8 mouse cellular contexts compared by ENCODE assay signal in the genomic region with DNA sequence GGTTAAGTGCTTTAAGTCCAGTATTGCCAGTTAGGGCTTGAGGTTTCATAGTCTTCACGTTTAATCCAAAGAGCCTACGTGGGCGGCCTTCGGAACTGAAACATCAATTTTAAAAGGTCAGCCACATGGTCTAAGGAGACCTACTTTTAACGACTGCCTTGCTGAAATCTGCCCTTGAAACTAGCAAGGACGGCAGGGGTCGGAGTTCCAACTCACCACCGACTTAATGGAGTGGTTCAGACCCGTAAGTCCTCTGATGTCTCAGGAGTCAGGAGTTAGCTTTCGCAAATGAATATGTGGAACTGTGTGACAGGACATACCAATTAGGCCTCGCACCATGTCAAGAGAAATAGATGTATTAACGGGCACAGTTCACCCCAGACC. TPM values are rescaled to one million over a fixed set of nuclear protein-coding genes. Genes with fewer than 3 reads are reported as not detected.
A peak's percentile ranks its signal among the peaks of the same experiment; 100 is the strongest.
DNase-seq lines count a peak whose midpoint lies in the region; ATAC-seq and TF ChIP-seq lines count a peak whose summit lies in the region.

No protein-coding gene starts in this region.

- no peak for TF ChIP-seq CTCF in MEL (IDR thresholded peaks at IDR 0.05 in 2 of 3, conservative IDR thresholded peaks at IDR 0.05 in 1 of 3; ENCODE audit: control insufficient read depth in 1 of 3, insufficient read depth in 1 of 3, low read depth in 2 of 3, low read length in 3 of 3, poor library complexity in 1 of 3, severe bottlenecking in 1 of 3)

- DNase-seq in heart, postnatal 4 days = no peak
- no peak for DNase-seq in MEL (ENCODE audit: low read depth, low spot score)
- no peak for DNase-seq in spleen, adult 12 weeks (ENCODE audit: low spot score)
- no peak for DNase-seq in gastrocnemius, adult 8-10 months (ENCODE audit: low spot score in 2 of 2)
- DNase-seq in left cerebral cortex, adult 9 months (ENCODE audit: low spot score in 2 of 2) = no peak

- H3K4me1 ChIP-seq in heart, embryonic 13.5 days = peaks cover 19% of the 10 kb centered on the region
- peaks cover 0 to 7% of the 10 kb centered on the region in 2 experiments; a peak in 2 of 4 replicates for H3K4me1 ChIP-seq in MEL (ENCODE audit: control insufficient read depth in 1 of 2, insufficient read depth in 2 of 2, low read length in 2 of 2)
- peaks cover 16% of the 10 kb centered on the region for H3K4me1 ChIP-seq in hindbrain, embryonic 12.5 days

- H3K9me3 ChIP-seq in heart, embryonic 13.5 days = no peaks in the 10 kb centered on the region
- no peaks in the 10 kb centered on the region for H3K9me3 ChIP-seq in MEL (replicated peaks; ENCODE audit: insufficient read depth, low read length)
- H3K9me3 ChIP-seq in hindbrain, embryonic 12.5 days (replicated peaks) = no peaks in the 10 kb centered on the region

- H3K27ac ChIP-seq in heart, embryonic 13.5 days (replicated peaks) = peak overlapping the region; percentile 87
- H3K27ac ChIP-seq in MEL (ENCODE audit: control insufficient read depth, low read depth, low read length) = peak overlapping the region; percentile 81
- H3K27ac ChIP-seq in hindbrain, embryonic 12.5 days = peak overlapping the region; percentile 46; the same call in 1 of the 2 replicates

- peaks cover 28% of the 10 kb centered on the region for H3K79me2 ChIP-seq in MEL (ENCODE audit: control insufficient read depth, insufficient read depth, low read length, poor library complexity)

- H3K4me3 ChIP-seq in heart, embryonic 13.5 days = peak overlapping the region; percentile 80
- H3K4me3 ChIP-seq in MEL (ENCODE audit: control insufficient read depth in 1 of 2, insufficient read depth in 1 of 2, low read depth in 2 of 2, low read length in 2 of 2) = peak overlapping the region; percentile 68 to 89
- H3K4me3 ChIP-seq in hindbrain, embryonic 12.5 days = peak overlapping the region; percentile 79

- peak overlapping the region; percentile 84 for H3K4me2 ChIP-seq in heart, embryonic 13.5 days
- H3K4me2 ChIP-seq in hindbrain, embryonic 12.5 days (replicated peaks) = peak overlapping the region; percentile 90

- WGBS in heart, embryonic 13.5 days = 3% methylated on average over 12 of the region's 12 CpGs
- WGBS in hindbrain, embryonic 12.5 days = 7% methylated on average over 12 of the region's 12 CpGs

- ATAC-seq in heart, embryonic 13.5 days (ENCODE audit: extremely low read depth, insufficient number of reproducible peaks, low FRiP score, low TSS enrichment) = no peak
- peak; percentile 20; the same call in 1 of the 2 replicates for ATAC-seq in hindbrain, embryonic 12.5 days (ENCODE audit: low FRiP score)
- peak; percentile 13; the same call in 1 of the 2 replicates for ATAC-seq in megakaryocyte-erythroid progenitor cell, adult 5-6 weeks (replicated peaks; ENCODE audit: low FRiP score, low TSS enrichment, poor library complexity, severe bottlenecking)

- peaks cover 29% of the 10 kb centered on the region for H3K36me3 ChIP-seq in heart, embryonic 13.5 days
- H3K36me3 ChIP-seq in MEL (ENCODE audit: control insufficient read depth in 1 of 2, insufficient read depth in 2 of 2, low read length in 2 of 2) = peaks cover 0 to 16% of the 10 kb centered on the region in 2 experiments; a peak in 3 of 4 replicates
- peaks cover 19% of the 10 kb centered on the region for H3K36me3 ChIP-seq in hindbrain, embryonic 12.5 days

- no peak for TF ChIP-seq EP300 in MEL (IDR thresholded peaks at IDR 0.05; ENCODE audit: low read depth in 1 of 2, low read length in 2 of 2)

- H3K27me3 ChIP-seq in heart, embryonic 13.5 days (replicated peaks) = no peaks in the 10 kb centered on the region
- no peaks in the 10 kb centered on the region for H3K27me3 ChIP-seq in MEL (ENCODE audit: control insufficient read depth in 1 of 2, insufficient read depth in 2 of 2, low read length in 2 of 2)
- H3K27me3 ChIP-seq in hindbrain, embryonic 12.5 days = no peaks in the 10 kb centered on the region

- peak overlapping the region; percentile 92 for H3K9ac ChIP-seq in heart, embryonic 13.5 days
- peak overlapping the region; percentile 90 for H3K9ac ChIP-seq in MEL (ENCODE audit: control insufficient read depth, low read depth, low read length, poor library complexity, severe bottlenecking)
- H3K9ac ChIP-seq in hindbrain, embryonic 12.5 days = peak overlapping the region; percentile 76

- TF ChIP-seq POLR2A in MEL (IDR thresholded peaks at IDR 0.05; ENCODE audit: control insufficient read depth in 1 of 2, insufficient read depth in 1 of 2, low read depth in 1 of 2, low read length in 2 of 2, poor library complexity in 1 of 2) = no peak

- no peak for TF ChIP-seq RAD21 in MEL (IDR thresholded peaks at IDR 0.05; ENCODE audit: low read depth, low read length)

TF ChIP-seq in MEL, 35 proteins besides CTCF, POLR2A, EP300 and RAD21:
- TF ChIP-seq SMC3 (IDR thresholded peaks at IDR 0.05; ENCODE audit: low read depth, low read length) = peak; percentile 3; the same call in 1 of the 2 replicates
- TF ChIP-seq POLR2AphosphoS5 (IDR thresholded peaks at IDR 0.05; ENCODE audit: borderline replicate concordance, low read depth, low read length) = no peak

RNA-seq across cellular contexts. Expression of gene Uqcr10, which starts 0.5 kb away (rescaled TPM):
- polyA plus RNA-seq in heart, embryonic 13.5 days (2015; fragmentation: Nextera tagmentation; extraction: Ambion mirVana) = 1,777 and 1,970 TPM in 2 replicates
- 1,000 to 10,000 TPM; 1,138 to 1,323 TPM for total RNA-seq in heart, postnatal 4 days (2021)
- 1,416 and 1,438 TPM in 2 replicates for total RNA-seq in MEL (2012; rRNA removed)
- 100 to 1,000 TPM in 1 of 2 experiments, not detected in 1; 598 TPM for polyA plus RNA-seq in MEL (2012; ENCODE audit: insufficient read depth in 1 of 2, insufficient read length in 2 of 2, low read depth in 1 of 2, low replicate concordance in 2 of 2, missing spikeins in 1 of 2)
- 444 and 517 TPM in 2 replicates for polyA plus RNA-seq in hindbrain, embryonic 12.5 days (2016; fragmentation: Nextera tagmentation; extraction: Ambion mirVana)
- 465 and 535 TPM in 2 replicates for total RNA-seq in megakaryocyte-erythroid progenitor cell, adult 5-6 weeks (2014; fragmentation: Nextera tagmentation)
- 83.7 and 121 TPM in 2 replicates for total RNA-seq in megakaryocyte-erythroid progenitor cell, adult 5-6 weeks (2017)
- total RNA-seq in gastrocnemius, adult 8-10 months (2022) = 1,000 to 10,000 TPM in 1 of 4 experiments, 100 to 1,000 TPM in 3; 882 to 1,031 (median 959) TPM

RNA-seq across cellular contexts. Expression of gene Zmat5, which starts 0.8 kb away (rescaled TPM):
- polyA plus RNA-seq in heart, embryonic 13.5 days (2015; fragmentation: Nextera tagmentation; extraction: Ambion mirVana) = 51.2 and 57.4 TPM in 2 replicates
- total RNA-seq in heart, postnatal 4 days (2021) = 10 to 100 TPM; 22.1 to 23.4 TPM
- 39.3 and 40.1 TPM in 2 replicates for total RNA-seq in MEL (2012; rRNA removed)
- polyA plus RNA-seq in MEL (2012; ENCODE audit: insufficient read depth in 1 of 2, insufficient read length in 2 of 2, low read depth in 1 of 2, low replicate concordance in 2 of 2, missing spikeins in 1 of 2) = 10 to 100 TPM in 1 of 2 experiments, not detected in 1; 36.9 TPM
- polyA plus RNA-seq in hindbrain, embryonic 12.5 days (2016; fragmentation: Nextera tagmentation; extraction: Ambion mirVana) = 64.6 and 68.9 TPM in 2 replicates
- 24.5 and 37.3 TPM in 2 replicates for total RNA-seq in megakaryocyte-erythroid progenitor cell, adult 5-6 weeks (2014; fragmentation: Nextera tagmentation)
- 3.4 and 8.1 TPM in 2 replicates for total RNA-seq in megakaryocyte-erythroid progenitor cell, adult 5-6 weeks (2017)
- total RNA-seq in gastrocnemius, adult 8-10 months (2022) = 10 to 100 TPM; 19.6 to 26.9 (median 24.7) TPM

RNA-seq across cellular contexts. Expression of gene Cabp7, which starts 42.9 kb away (rescaled TPM):
- 0.09 TPM in 1 of 2 replicates, not detected in the other for polyA plus RNA-seq in heart, embryonic 13.5 days (2015; fragmentation: Nextera tagmentation; extraction: Ambion mirVana)
- total RNA-seq in heart, postnatal 4 days (2021) = not detected
- total RNA-seq in MEL (2012; rRNA removed) = 0.23 TPM in 2 replicates
- polyA plus RNA-seq in MEL (2012; ENCODE audit: insufficient read depth in 1 of 2, insufficient read length in 2 of 2, low read depth in 1 of 2, low replicate concordance in 2 of 2, missing spikeins in 1 of 2) = not detected
- 1.7 and 2.1 TPM in 2 replicates for polyA plus RNA-seq in hindbrain, embryonic 12.5 days (2016; fragmentation: Nextera tagmentation; extraction: Ambion mirVana)
- not detected in 2 replicates for total RNA-seq in megakaryocyte-erythroid progenitor cell, adult 5-6 weeks (2014; fragmentation: Nextera tagmentation)
- 0.27 TPM in 1 of 2 replicates, not detected in the other for total RNA-seq in megakaryocyte-erythroid progenitor cell, adult 5-6 weeks (2017)
- total RNA-seq in gastrocnemius, adult 8-10 months (2022) = under 1 TPM in 2 of 4 experiments, not detected in 2; 0.10 to 0.12 TPM
